Mouse (Mus musculus): Measurements from ENCODE around the gene Gm20388. TPM values are rescaled to one million over a fixed set of nuclear protein-coding genes. Genes with fewer than 3 reads are reported as not detected.

The Gm20388 gene
- total RNA-seq, 2 experiments from 2014 or later, result 4.4 to 7.8 TPM

DNA sequence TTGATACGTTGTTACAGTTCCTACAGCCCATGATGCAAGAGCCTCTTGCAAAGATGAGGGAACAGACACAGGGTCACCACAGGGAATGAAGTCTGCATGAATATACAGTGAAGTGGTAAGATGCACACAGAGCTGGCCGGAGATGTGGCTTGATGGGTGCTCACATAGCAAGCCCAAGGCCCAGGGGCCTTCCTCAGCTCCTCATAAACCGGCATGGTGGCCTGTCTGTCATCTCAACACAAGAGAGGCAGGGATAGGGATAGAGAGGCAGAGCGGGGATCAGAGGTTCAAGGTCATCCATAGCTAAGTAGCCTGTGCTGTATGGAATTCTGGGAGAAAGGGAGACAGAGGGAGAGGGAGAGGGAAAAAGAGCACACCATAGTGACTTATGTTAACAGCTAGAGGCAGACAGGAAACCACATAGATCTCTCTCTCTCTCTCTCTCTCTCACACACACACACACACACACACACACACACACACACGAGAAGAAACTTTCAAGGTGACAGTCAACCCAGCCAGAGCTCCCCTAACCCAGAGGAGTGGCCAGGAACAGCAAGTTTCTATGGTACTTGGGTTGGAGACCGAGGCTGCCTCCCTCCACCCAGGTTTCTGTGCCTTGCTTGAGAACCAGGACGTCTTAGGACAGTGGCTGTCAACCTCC lies 493.1 kb downstream of the Gm20388 start:
- DNase-seq (ENCODE audit: low spot score in 2 of 2), result no peak

DNA sequence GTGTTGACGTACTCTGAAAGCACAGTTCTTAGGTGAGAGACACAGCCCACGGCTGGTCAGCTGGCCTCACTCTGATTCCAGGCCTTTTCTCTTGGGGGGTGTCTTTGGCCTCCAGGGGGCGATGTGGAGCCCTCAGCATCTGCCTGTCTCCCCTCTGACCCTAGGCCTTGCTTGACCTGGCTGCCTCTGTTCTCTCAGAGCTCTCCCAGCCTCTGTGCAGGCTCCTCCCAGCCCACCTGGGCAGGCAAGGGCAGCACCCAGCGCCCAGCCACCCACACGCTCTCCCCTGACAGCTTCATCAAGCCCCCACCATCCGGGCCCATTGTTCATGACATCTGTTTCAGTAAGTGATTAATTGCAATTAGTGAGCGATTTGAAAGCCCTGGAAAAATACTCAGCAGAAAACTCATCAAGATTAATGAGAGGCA lies 494.0 kb downstream of the Gm20388 start:
- DNase-seq (ENCODE audit: low spot score in 2 of 2), result no peak

DNA sequence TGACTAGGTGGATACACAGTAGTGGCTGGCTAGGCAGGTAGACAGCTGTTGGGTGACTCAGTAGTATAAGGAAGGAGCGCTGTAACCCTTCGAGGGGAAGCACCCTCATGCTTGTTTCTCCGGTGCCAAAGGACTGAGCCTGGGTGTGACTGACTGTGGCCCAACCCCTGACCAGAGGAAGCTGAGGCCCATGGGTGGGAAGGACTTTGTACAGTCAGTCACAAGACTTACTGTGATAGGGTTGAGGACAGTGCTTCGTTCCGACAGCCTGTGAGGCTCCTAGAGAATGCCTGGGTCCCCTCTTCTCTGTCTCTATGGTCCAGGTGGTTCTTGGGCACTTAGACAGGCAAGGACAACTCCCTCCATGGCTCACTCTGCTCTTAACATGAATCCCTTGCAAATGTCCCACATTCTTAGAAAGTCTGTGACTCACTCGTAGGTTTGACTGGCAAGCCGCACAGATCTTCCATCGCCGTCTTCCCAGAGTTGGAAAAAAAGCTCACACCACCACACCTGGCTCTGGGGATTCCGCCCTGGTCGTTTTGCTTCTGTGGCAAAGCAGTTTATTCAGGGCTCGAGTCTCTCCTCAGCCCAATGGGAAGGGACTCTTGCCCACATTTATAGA lies 495.5 kb downstream of the Gm20388 start:
- no peak for DNase-seq (ENCODE audit: low spot score in 2 of 2)

DNA sequence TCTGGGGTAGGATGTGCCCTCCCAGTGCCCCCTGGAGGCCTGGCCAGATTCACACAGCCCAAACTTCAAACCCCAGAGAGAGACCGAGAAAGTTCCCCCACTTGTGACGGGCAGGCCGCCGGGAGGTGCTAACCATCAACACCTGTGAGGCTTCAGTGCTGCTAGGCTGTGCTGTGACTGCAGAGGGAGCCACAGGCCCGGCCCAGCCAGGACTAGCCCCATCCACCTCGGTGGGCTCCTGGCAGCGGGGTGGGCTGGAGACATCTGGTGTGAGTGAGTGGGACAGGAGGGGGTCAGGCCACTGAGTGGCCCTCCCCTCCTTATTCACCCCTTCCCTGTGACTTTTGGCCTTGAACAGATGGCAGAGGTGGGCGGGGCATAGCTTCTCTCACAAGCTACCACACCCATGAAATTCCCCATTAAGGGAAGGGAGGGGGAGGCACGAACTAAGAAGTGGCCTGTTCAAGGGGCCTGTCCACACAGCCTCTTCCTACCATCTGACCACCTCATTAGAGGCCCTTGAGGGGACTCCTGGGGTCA lies 497.1 kb downstream of the Gm20388 start:
- DNase-seq (ENCODE audit: low spot score in 2 of 2), result no peak

DNA sequence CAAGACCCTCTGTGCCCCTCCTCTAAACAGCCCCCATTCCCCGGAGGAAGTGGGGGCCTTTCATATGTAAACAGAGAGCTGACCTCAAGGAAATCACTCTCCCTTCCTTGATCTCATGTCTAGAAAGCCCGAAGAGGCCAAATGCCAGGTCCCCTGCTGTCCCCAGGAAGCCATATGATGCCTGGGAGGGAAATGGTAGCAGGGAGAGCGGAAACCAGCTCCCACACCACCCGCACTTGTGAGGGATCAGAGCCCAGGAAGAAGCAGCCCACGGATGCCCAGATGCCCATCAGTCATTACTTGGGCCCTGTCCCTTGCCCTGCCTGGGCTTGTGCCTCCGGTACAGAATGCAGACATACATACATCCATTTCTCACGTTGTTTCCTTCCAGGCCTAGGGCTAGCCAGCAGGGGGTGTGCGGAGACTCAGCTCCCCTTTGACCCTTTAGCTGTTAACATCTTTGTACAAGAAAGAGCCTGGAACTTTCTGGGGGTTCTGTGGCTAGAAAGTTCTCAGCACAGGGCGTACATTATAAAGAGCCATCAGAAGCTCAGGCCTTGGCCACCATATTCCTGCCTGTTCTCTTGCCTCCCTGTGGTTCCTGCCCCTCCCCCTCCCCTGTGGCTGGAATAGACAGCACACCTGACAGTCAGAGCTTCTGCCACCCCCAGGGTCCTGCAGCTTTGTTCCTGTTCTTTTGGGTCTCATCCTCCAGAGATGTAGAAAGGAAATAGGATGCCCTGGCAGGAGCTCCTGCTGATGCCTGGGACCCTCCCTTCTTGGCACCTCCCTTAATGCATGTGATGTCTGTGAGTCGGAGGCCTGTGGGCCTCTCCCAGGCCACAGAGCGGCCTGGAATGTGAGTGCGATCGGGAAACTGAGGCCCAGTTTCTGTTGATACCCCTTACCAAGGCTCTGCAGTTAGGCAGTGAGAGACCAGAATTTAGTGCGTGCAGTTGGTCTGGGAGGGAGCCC lies 497.9 kb downstream of the Gm20388 start:
- no peak for DNase-seq (ENCODE audit: low spot score in 2 of 2)

DNA sequence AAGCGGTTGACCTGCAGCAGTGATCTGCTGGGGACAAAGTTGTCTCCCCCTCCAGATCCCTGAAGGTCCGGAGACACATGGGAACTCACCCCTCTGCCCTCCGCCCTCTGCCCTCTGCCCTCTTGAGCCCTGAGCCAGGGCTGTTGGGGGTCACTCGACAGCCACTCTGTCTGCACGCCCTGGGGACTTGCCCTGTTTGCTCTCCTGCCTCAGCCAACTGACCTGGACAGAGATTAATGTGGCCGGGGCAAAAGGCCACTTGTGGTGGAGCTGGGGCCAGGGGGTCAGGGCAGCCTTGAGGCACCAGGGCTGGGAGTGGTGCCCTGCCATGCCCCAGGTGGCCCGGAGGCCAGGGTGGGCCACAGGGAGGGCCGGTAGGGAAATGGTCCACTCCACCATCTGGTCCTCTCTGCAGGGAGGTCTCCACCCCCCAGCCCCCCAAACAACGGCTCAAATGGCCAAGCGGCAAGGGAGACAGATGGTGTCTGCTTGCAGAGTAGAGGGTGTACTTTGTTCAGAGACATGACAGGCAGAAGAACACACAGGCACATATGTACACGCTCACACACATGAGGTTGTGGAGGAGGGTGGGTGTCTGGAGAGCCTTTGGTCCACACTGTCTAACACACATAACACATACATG lies 498.9 kb downstream of the Gm20388 start:
- DNase-seq (ENCODE audit: low spot score in 2 of 2), result no peak

DNA sequence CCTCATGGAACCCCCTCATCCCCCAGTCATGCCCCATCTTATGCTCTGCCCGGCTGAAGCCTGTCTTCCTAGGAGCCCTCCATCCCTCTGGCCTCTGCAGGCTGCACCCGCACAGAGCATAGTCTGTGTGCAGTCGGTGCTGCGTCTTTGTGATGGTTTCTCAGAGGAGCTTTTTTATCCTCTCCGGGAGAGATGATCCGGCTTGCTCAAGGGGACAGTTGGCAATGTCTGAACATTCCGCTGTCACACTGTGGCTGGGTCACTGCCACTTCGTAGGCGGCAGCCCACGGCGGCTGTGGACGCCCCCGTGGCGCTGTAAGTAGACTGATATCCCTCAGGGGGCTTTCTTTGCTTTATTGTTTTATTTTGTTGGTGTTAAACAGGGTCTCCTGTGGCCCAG lies 500.4 kb downstream of the Gm20388 start:
- no peak for DNase-seq (ENCODE audit: low spot score in 2 of 2)

DNA sequence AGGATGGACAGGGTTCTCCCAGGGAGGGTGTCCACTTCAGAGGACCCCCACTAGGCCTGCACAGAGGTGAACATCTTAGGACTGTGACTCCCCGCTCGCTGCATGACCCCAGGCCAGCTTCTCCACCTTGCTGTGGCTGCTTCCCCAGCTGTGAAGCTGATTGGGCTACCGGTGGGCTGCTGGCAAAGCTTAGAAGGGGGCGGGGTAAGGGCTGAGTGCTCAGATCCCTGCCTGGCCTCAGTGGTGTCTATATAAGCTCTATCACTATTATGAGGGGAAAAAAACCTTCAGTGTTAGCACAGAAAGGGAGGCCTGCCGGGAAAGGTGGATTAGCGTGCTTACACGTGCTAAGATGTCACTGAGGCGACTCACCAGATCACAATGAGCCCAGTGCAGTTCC lies 501.2 kb downstream of the Gm20388 start:
- no peak for DNase-seq (ENCODE audit: low spot score in 2 of 2)

DNA sequence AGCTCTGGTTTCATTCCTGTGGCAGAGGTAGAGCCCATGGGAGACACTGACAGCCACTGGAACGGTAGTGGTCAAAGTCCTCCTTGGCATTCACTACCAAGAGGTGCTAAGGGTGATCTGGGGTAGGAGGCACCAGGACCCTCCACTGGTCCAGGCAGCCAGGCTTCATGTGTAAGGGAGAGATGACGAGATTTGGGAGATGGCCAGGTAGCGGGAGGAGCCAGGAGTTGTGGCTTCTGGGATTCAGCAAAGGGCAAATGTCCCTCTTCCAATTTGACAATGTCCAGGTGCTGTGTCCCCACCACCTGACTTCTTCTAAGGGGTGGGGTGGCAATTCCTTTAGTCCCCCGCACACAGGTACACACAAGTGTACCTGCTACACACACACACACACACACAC lies 501.7 kb downstream of the Gm20388 start:
- no peak for DNase-seq (ENCODE audit: low spot score in 2 of 2)

DNA sequence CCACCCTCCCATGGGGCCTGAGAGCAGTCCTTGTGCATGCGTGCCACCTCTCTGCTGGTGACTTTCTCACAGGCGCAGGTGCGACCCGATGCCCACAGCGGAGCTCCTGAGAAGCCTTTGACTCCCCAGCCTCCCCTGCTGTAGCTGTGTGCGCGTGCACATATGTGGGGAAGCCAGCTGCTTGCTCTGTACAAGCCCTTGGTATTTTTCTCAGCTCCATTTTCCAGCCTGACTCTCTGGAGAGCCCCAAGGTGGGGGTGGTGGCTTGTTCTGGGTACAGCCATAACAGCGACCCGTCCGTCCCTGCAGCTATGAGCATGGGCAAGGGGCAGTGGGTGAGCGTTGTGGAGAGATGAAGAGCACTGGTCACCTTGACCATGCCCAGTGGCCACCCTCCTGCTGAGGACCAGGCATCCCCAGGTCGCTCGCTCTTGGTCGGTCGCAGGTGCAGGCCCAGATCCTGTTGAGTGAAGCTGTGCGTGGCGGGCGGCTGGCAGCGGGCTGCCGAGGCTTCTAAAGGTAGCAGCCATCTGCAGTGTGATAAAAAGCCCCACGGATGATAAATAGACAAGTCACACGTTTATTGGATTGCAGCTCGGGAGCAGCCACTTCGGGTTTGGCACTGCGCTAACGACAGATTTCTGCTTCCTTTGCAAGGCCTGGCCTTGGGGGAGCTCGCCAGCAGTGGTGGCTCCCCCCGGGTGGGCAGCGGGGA lies 502.4 kb downstream of the Gm20388 start:
- peak; percentile 40 to 67 for DNase-seq (ENCODE audit: low spot score in 2 of 2)

DNA sequence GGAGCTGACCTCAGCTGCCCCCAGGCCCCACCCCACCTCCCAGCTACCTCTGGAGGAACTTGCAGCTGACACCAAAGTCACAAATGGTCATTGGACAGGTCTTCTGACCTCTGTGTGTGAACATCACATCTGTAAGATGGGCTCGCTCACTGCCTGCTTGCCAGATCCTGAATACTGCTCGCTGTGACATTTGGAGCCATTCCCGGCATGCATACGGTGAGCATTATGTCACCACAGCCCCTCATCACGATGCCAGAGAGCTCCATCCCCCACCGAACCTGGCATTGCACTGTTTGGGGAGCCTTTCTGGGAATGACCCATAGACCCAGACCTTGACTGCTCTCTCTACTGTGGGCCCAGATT lies 503.0 kb downstream of the Gm20388 start:
- no peak for DNase-seq (ENCODE audit: low spot score in 2 of 2)

DNA sequence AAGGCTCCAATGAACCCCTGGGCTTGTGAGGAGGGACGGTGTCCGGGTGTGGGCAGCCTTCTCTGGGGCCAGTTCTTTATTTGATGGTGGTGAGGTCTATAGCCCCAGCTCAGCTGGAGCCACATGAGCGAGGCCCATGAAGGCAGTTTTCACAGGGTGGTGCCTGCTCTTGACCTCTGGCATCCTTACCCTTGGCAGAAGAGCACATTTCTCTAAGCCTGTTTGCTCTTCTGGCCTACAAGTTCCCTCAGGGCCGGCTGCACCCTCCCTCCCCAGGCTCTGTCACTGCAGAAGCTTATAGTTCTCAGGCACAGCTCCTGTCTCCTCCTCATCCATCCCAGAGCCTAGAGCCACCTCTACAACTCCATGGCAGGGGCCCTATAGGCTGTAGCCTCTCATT lies 503.6 kb downstream of the Gm20388 start:
- no peak for DNase-seq (ENCODE audit: low spot score in 2 of 2)

DNA sequence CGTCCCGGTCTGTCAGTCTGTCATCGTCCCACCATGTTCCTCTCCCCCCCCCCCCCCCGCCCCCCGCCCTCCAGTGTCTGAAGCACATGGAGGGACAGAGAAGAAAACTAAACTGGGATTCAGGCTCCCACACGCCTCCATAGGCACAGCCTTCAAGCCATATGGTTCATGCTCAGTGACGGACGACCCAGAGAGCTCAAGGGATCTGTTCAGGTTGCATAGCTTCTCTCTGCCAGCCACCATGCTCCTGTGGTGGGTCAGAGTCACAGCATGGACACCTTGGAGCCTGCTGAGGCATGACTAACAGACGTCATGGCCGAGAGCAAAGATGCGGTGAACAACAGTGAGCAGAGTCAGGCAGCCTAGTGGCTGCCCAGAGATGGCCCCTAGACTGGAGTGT lies 504.8 kb downstream of the Gm20388 start:
- no peak for DNase-seq (ENCODE audit: low spot score in 2 of 2)

DNA sequence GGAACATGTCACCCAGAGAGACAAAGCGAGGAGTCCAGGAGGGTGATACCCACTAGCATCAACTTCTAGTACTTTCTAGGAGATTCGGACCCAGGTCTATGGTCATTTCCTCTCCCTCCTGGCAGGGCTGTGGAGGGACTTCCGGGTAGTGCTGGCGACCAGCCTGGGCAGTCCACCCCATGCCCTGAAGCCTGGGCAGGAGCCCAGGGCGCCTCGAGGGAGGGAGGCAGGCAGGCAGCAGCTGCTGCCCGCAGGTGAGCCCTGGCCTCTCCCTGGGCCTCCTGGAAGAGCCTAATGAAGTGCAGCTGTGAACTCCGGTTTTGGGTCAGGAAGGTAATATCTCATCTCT lies 505.5 kb downstream of the Gm20388 start:
- no peak for DNase-seq (ENCODE audit: low spot score in 2 of 2)

DNA sequence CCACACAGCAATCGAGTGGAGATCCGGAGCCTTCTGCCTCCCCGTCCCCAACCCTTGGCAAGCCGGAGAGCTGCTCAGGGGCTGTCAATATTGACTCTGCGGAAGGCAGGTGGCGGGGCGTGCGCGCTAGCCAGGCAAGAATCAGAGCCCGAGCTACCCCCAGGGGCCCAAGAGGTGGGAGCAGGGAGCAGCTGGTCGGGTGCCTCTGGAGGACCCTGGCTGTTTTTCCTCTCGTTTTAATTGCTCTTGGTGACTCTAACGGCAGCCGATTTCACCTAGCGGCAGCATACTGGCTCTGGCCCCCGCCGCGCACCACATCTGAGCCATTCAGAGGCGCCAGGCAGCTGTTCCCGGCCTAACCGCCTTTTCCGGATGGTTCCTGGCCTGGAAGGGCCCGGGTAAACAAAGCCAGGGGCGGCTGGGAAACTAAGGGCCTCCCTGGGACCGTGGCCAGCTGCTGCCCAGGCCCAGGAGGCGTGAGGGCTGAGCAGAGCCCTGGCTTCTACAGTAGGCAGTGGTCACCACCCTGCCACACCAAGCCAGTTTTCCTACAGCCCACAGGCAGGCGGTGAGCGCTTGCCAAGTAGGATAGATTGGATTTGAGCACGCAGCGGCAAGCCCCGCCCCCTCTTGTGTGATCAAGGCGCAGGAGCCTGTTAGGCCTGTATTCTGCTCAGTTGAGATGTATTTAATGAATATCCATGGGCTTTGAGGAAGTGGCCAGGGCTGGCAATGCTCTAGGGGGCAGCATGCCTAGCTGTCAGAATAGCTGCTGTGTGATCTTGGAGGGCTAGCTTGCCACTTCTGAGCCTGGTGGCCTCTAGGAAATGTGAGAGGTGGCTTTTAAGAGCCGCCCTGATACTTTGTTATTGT lies 506.1 kb downstream of the Gm20388 start:
- peak in 1 of 2 experiments; percentile 60 for DNase-seq (ENCODE audit: low spot score in 2 of 2)

DNA sequence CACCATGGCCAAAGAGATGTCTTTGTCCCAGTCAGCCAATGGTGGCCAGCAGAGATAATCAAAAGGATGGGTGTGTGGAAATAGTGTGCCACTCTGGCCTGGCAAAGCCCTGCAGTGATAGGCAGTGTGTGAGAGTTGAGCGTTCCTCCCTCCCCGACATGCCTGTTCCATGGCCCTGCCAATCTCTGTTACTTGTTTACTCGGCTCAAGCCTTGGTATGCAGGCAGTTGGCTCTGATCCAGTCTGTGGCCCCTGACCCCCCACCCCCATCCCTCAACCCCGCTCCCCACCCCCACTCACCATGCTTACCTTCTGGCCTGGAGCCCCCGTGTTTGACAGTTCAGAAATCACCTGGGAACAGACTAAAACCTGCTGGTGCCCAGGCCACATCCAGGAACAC lies 507.5 kb downstream of the Gm20388 start:
- DNase-seq (ENCODE audit: low spot score in 2 of 2), result no peak

DNA sequence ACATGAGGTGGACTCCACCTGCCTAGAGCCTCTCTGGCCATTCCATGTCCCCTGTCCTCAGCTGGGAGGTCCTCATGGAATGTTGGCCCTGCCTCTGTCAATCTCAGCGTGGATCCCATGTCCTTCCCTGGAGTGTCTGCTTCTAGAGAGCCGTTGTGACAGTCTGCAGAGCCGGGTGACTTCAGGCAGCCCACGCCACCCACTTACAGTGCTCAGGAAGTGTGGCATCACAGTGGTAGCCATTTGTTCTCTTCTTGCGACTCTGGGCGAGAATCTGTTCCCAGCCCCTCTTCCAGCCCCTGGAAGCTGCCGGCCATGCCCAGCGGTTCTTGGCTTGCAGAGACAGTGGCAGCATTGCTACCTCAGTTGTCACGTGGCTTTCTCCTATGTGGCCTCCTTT lies 509.0 kb downstream of the Gm20388 start:
- DNase-seq (ENCODE audit: low spot score in 2 of 2), result no peak

DNA sequence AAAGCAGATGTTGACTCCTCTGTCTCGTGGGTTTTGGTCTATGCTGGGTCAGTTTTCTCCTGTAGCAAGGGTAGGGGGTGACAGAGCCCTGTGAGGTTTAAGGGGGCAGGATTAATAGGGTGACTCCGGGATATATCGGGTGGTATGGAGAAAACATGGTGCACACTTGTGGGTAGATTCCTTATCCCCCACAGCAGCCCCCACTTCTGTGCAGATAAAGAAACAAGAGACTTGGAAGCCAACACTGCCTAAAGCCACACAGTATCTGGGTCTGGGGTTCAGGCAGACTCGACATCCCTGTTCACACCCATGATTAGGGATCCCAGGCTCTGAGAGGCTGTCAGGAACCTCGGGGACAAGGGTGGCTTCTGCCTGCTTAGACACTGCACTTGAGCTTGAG lies 509.6 kb downstream of the Gm20388 start:
- no peak for DNase-seq (ENCODE audit: low spot score in 2 of 2)

DNA sequence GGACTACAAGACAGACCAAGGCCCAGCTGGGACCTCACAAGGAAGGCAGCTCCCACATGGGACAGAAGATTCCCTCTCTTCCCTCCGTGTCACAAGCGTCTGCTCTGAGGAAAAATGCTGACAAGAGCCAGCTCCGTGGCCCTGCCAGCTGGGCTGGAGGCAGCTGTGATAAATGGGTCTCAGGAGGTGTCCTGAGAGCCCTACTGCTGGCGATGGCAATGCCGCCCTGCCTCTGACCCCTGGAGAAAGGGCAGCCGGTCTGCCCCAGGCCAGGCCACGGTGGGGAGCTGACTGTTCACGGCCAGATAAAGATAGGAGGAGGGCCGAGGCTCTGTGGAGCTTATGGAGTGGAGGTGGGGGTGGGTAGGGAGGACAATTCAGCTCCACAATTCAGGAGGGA lies 511.0 kb downstream of the Gm20388 start:
- DNase-seq (ENCODE audit: low spot score in 2 of 2), result no peak

DNA sequence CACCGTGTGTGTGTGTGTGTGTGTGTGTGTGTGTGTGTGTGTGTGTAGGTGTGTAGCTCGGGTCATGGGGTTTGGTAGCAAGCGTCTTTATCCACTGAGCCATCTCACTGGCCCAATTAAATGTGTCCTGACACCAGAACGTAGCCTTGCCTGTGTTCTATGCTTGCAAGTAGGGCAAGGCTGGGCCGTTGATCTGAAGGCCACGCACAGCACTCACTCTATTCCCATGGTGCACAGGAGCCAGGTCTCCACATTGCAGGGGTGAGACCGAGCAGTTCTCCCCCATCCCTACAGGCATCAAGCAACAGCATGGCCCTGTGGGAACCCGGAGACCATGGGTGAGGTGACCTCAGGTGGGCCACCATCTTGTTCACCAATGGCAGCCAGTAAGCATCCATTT lies 511.6 kb downstream of the Gm20388 start:
- no peak for DNase-seq (ENCODE audit: low spot score in 2 of 2)
